8 mouse cellular contexts compared by ENCODE assay signal in genomic region chr11:6388126-6388725, GRCm38 (mm10). TPM values are rescaled to one million over a fixed set of nuclear protein-coding genes. Genes with fewer than 3 reads are reported as not detected.
DNase-seq lines count a peak whose midpoint lies in the region; ATAC-seq lines count a peak whose summit lies in the region.

No protein-coding gene starts in this region.

- peaks cover 11% of the 10 kb centered on the region for H3K4me1 ChIP-seq in brown adipose tissue, adult 24 weeks (ENCODE audit: control insufficient read depth, insufficient read depth, insufficient read length, low read length)
- peaks cover 28% of the 10 kb centered on the region for H3K4me1 ChIP-seq in hindbrain, embryonic 13.5 days (replicated peaks)
- peaks cover 20% of the 10 kb centered on the region for H3K4me1 ChIP-seq in midbrain, embryonic 14.5 days (ENCODE audit: control insufficient read depth, insufficient read depth, low read length)

- peak overlapping the region; percentile 99; the same call in 1 of the 2 replicates for H3K9ac ChIP-seq in hindbrain, embryonic 13.5 days
- H3K9ac ChIP-seq in midbrain, embryonic 14.5 days (replicated peaks; ENCODE audit: low read length), result peak overlapping the region; percentile 97; the same call in 1 of the 2 replicates

- H3K9me3 ChIP-seq in hindbrain, embryonic 13.5 days, result no peaks in the 10 kb centered on the region
- H3K9me3 ChIP-seq in midbrain, embryonic 14.5 days (ENCODE audit: control insufficient read depth, low read length), result no peaks in the 10 kb centered on the region

- peak overlapping the region; percentile 59; the same call in 1 of the 2 replicates for H3K4me3 ChIP-seq in brown adipose tissue, adult 24 weeks (ENCODE audit: insufficient read depth, low read depth, low read length)
- H3K4me3 ChIP-seq in hindbrain, embryonic 13.5 days, result peak overlapping the region; percentile 98; the same call in 1 of the 2 replicates
- H3K4me3 ChIP-seq in midbrain, embryonic 14.5 days (replicated peaks; ENCODE audit: low read depth, low read length), result peak overlapping the region; percentile 98; the same call in 1 of the 2 replicates

- peak overlapping the region; percentile 99 for H3K27ac ChIP-seq in brown adipose tissue, adult 24 weeks (replicated peaks; ENCODE audit: low read depth, low read length)
- H3K27ac ChIP-seq in hindbrain, embryonic 13.5 days, result peak overlapping the region; percentile 96
- H3K27ac ChIP-seq in midbrain, embryonic 14.5 days (replicated peaks; ENCODE audit: low read depth, low read length), result peak overlapping the region; percentile 93

- H3K27me3 ChIP-seq in hindbrain, embryonic 13.5 days, result no peaks in the 10 kb centered on the region
- H3K27me3 ChIP-seq in midbrain, embryonic 14.5 days (ENCODE audit: control insufficient read depth, insufficient read depth, low read length), result no peaks in the 10 kb centered on the region

- 91% methylated on average over 6 of the region's 6 CpGs for WGBS in hindbrain, embryonic 13.5 days
- WGBS in midbrain, embryonic 14.5 days, result 92% methylated on average over 6 of the region's 6 CpGs

- DNase-seq in kidney, adult 9 months, result peak; percentile 42
- no peak for DNase-seq in kidney, adult 18-20 months
- DNase-seq in midbrain, embryonic 14.5 days, result no peak
- DNase-seq in layer of hippocampus, adult 11-12 months (ENCODE audit: low spot score), result no peak
- DNase-seq in spleen, postnatal 14 days (ENCODE audit: low spot score in 2 of 2), result no peak
- DNase-seq in embryo, embryonic 10 days (ENCODE audit: low spot score), result no peak

- H3K4me2 ChIP-seq in hindbrain, embryonic 13.5 days, result peak overlapping the region; percentile 40
- peak overlapping the region; percentile 78 for H3K4me2 ChIP-seq in midbrain, embryonic 14.5 days (ENCODE audit: low read length)

- ATAC-seq in hindbrain, embryonic 13.5 days (ENCODE audit: low FRiP score), result no peak
- ATAC-seq in midbrain, embryonic 14.5 days (ENCODE audit: low FRiP score, low TSS enrichment), result no peak

- peaks cover 20% of the 10 kb centered on the region for H3K36me3 ChIP-seq in hindbrain, embryonic 13.5 days
- H3K36me3 ChIP-seq in midbrain, embryonic 14.5 days (ENCODE audit: control insufficient read depth, insufficient read depth, low read length), result peaks cover 21% of the 10 kb centered on the region

RNA-seq across cellular contexts. Expression of gene Zmiz2, which starts 0.6 kb away (rescaled TPM):
- polyA plus RNA-seq in brown adipose tissue, adult 24 weeks (2012; ENCODE audit: insufficient read depth, insufficient read length, missing spikeins), result 20.4 and 25.1 TPM in 2 replicates
- 29.2 and 31.9 TPM in 2 replicates for polyA plus RNA-seq in hindbrain, embryonic 13.5 days (2015; fragmentation: Nextera tagmentation; extraction: Ambion mirVana)
- polyA plus RNA-seq in midbrain, embryonic 14.5 days (2014; fragmentation: Nextera tagmentation; extraction: Ambion mirVana), result 41.6 and 42.6 TPM in 2 replicates

RNA-seq across cellular contexts. Expression of gene Ppia, which starts 27.0 kb away (rescaled TPM):
- polyA plus RNA-seq in brown adipose tissue, adult 24 weeks (2012; ENCODE audit: insufficient read depth, insufficient read length, missing spikeins), result 1,997 and 2,277 TPM in 2 replicates
- 3,979 and 4,017 TPM in 2 replicates for polyA plus RNA-seq in hindbrain, embryonic 13.5 days (2015; fragmentation: Nextera tagmentation; extraction: Ambion mirVana)
- polyA plus RNA-seq in midbrain, embryonic 14.5 days (2014; fragmentation: Nextera tagmentation; extraction: Ambion mirVana), result 3,781 and 4,177 TPM in 2 replicates

RNA-seq across cellular contexts. Expression of gene H2afv, which starts 56.0 kb away (rescaled TPM):
- polyA plus RNA-seq in brown adipose tissue, adult 24 weeks (2012; ENCODE audit: insufficient read depth, insufficient read length, missing spikeins), result 54.3 and 66.3 TPM in 2 replicates
- polyA plus RNA-seq in hindbrain, embryonic 13.5 days (2015; fragmentation: Nextera tagmentation; extraction: Ambion mirVana), result 381 and 387 TPM in 2 replicates
- polyA plus RNA-seq in midbrain, embryonic 14.5 days (2014; fragmentation: Nextera tagmentation; extraction: Ambion mirVana), result 341 and 379 TPM in 2 replicates
